Mouse (Mus musculus) embryonic fibroblast, embryonic 13.5 days (primary cell): Measurements from ENCODE around the gene Gpr87. TPM values are rescaled to one million over a fixed set of nuclear protein-coding genes. Genes with fewer than 3 reads are reported as not detected.

Experiments
- H3K27ac ChIP-seq: 2 replicates; pipeline ENCODE4 v1.5.1; 2012; ENCODE audit warnings: low read length, control low read depth, inconsistent platforms; ENCODE audit not compliant: insufficient read depth
- H3K4me1 ChIP-seq: 2 replicates; pipeline ENCODE4 v1.6.1; 2011; ENCODE audit warnings: low read length; ENCODE audit not compliant: control insufficient read depth, insufficient read depth
- H3K4me3 ChIP-seq: 2 replicates; pipeline ENCODE4 v1.5.1; 2011; ENCODE audit warnings: mild to moderate bottlenecking, control low read depth, low read length; ENCODE audit not compliant: insufficient read depth
- CTCF ChIP-seq: IDR thresholded peaks from 2 replicates; pipeline ENCODE4 v1.5.1; 2011; ENCODE audit warnings: mild to moderate bottlenecking, control low read depth, low read length, moderate library complexity, borderline replicate concordance; ENCODE audit not compliant: insufficient read depth
- POLR2A ChIP-seq: IDR thresholded peaks from 2 replicates; pipeline ENCODE4 v1.6.1; 2011; ENCODE audit warnings: low read depth, mild to moderate bottlenecking, control low read depth, low read length, moderate library complexity
- polyA plus RNA-seq: library from polyadenylated mRNA; stranded (reverse); fragments of >200 nt; gene quantifications from 2 replicates; pipeline ENCODE4 v1.2.4, GENCODE M21; 2011; ENCODE audit warnings: low read depth; ENCODE audit not compliant: missing spikeins, insufficient read length

Gpr87 gene
- polyA plus RNA-seq, 1 experiment: not detected

- no peak overlapping the region for H3K27ac ChIP-seq
- TF ChIP-seq CTCF: no peak
- TF ChIP-seq POLR2A: no peak
- H3K4me1 ChIP-seq: no peaks in the 10 kb centered on the region
- H3K4me3 ChIP-seq: no peak overlapping the region
These were observed 805 bp downstream of the Gpr87 start for GRCm38 (mm10) chr3:59194099-59194498.

DNA sequence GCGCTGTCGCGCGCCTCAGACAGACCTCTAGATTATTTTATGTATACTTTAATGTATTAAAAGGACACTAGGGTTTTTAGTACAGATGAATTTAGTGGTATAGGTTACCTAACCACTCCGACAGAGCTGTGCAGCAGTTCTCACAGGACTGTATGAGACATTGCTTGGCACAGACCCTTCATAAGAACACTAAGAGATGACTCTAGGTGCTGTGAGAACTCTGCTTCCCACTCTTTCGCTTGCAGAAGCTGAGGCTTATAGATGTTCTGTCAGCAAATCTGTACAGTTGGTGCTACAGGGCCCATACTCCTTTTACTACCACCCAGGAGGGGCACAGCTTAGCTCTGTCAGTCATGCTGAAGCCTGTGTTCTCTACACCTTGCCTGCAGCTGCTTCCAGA is 3.2 kb downstream of the Gpr87 start:
- no peak for TF ChIP-seq CTCF
- no peak for TF ChIP-seq POLR2A

DNA sequence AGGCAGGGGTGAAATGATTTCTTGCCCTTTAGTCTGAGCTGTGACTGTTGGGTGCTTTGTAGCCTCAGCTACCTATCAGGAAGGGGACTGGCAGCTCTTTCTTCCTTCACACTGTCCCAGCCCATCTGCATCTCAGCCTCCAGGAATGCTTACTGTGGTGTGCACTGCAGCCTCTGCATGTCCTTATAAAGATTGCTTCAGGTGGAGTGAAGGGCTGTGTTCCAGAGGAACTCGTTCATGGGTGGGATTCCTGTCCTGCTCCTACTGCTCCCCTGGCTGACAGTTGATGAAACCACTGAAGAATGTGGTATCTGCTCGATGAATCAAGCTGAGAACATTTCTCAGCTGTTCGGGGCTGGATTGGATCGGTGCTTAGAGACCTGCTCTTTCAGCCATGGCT is 7.6 kb downstream of the Gpr87 start:
- H3K27ac ChIP-seq: no peak overlapping the region
- H3K4me1 ChIP-seq: no peaks in the 10 kb centered on the region
- TF ChIP-seq CTCF: no peak
- no peak overlapping the region for H3K4me3 ChIP-seq

More for the DNA sequence above, 3.2 kb downstream of the Gpr87 start:
- Histone ChIP-seq H3K4me3 (no peak overlapping the region), H3K27ac (no peak overlapping the region), H3K4me1 (no peaks in the 10 kb centered on the region)

DNA sequence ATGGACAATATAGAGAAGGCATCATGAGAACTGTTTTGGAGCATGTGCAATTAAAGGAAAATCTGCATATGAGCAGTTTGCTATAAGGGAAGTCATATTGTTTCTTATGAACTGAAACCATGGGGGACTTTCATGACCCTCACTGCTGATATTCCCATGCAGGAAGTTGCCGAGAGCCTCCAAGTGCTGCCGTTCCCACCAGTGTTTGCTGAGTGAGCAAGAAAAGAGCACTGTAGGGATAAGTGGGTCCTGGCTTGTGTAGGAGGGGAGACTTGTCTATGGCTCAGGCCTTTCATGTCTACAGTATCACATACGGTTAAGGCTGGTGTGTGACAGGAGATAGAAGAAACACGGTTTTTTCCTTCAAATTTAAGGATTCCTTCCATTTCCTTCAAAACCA is 9.2 kb downstream of the Gpr87 start:
- H3K27ac ChIP-seq: no peak overlapping the region
- TF ChIP-seq POLR2A: no peak
- TF ChIP-seq CTCF: no peak

GRCm38 (mm10) chr3:59182129-59182528 is 12.8 kb downstream of the Gpr87 start:
- no peak for TF ChIP-seq CTCF
- TF ChIP-seq POLR2A: no peak
- no peaks in the 10 kb centered on the region for H3K4me1 ChIP-seq
- H3K27ac ChIP-seq: no peak overlapping the region
- no peak overlapping the region for H3K4me3 ChIP-seq

More for the DNA sequence above, 9.2 kb downstream of the Gpr87 start:
- H3K4me1 ChIP-seq: no peaks in the 10 kb centered on the region
- no peak overlapping the region for H3K4me3 ChIP-seq

- TF ChIP-seq POLR2A (no peak), CTCF (no peak)
These were observed 13.8 kb downstream of the Gpr87 start for GRCm38 (mm10) chr3:59181134-59181533.

DNA sequence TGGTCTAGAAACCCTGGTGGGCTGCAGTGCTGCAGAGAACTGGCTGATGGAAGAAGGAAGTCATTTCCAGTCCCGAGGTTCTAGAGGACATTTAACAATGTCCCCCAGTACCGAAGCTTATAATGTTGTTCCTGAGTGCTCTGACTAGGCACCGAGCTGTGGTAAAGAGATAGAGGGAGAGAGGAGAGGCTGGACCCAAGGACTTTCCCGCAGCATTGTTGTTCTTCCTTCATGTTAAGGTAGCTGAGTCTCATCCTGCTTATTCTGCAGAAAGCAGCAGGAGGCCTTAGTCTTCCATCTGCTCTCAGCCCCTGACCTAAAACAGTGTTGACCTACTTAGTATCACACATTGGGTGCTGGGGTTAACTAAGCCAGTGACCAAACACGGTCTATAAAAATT is 18.0 kb downstream of the Gpr87 start:
- no peak overlapping the region for H3K27ac ChIP-seq
- TF ChIP-seq CTCF (no peak), POLR2A (no peak)
- no peaks in the 10 kb centered on the region for H3K4me1 ChIP-seq
- no peak overlapping the region for H3K4me3 ChIP-seq

More at GRCm38 (mm10) chr3:59181134-59181533, 13.8 kb downstream of the Gpr87 start:
- no peaks in the 10 kb centered on the region for H3K4me1 ChIP-seq
- H3K27ac ChIP-seq: no peak overlapping the region
- no peak overlapping the region for H3K4me3 ChIP-seq

GRCm38 (mm10) chr3:59175234-59175633 is 19.7 kb downstream of the Gpr87 start:
- Histone ChIP-seq H3K4me3 (no peak overlapping the region), H3K4me1 (no peaks in the 10 kb centered on the region), H3K27ac (no peak overlapping the region)
- peak; percentile 56; the same call in 1 of the 2 replicates for TF ChIP-seq CTCF
- no peak for TF ChIP-seq POLR2A

DNA sequence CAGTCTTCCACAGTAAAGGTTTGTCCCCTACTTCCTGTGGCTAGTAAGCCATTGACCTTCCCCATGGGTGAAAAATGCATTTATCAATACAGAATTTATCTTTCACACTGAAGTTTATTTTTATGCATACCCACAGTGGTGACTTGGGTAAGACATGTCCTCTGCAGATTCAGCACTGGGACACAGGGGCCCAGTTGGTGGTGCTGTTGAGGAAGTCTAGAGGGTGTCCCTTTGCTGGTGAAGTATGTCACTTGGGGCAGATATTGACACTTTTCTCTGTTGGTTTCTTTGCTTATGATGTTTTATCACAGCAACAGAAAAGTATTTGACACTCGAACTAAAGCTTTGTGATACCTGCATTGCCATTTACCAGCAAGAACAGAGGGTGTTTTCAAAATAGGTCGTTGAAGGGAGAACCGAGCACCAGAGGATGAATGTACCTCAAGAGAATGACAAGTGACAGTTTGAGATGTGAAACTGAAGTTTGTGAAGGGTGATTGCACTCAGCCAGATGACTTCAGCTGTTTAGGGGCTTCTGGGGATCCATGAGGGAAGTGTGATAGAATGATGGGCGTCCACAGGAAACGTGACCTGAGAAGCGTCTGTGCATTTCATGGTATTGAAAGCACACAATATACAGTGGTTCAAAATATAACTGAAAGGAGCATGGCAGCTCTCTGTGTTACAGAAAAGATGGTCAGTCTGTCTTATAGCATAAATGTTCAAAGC is 20.3 kb downstream of the Gpr87 start:
- Histone ChIP-seq H3K27ac (no peak overlapping the region), H3K4me1 (no peaks in the 10 kb centered on the region), H3K4me3 (no peak overlapping the region)
- TF ChIP-seq CTCF: no peak
- no peak for TF ChIP-seq POLR2A

DNA sequence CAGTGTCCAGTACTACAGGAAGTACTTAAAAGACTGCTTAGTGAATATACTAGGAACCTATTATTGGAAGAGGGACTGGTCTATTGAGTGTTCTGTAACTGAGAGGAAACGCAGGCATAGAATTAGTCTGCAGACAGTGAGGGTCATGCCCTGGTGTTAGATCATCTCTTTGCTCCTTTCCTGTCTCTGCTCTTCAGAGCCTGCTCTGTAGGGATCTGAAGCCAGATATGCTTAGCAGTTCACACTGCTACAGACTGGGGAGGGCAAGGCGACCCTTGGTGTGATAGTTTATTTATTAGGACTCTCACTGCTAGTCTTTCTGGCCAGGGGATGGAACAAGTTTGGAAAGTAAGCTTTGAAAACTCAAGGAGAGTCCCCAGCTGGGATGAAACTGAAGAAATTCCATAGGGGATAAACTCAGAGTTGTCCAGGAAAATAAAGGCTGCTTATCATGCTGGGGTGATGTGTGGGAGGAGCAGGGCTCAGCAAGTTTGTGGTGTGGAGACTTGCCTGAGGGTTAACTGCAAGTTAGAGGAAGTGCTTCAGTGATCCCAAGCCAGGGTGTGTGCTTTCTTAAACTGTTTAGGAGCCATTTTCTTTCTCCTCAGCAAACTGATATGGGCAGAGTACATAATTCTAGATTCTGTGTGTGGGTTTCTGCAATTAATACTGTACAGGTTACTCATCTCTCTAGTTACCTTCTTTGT is 24.8 kb downstream of the Gpr87 start:
- no peaks in the 10 kb centered on the region for H3K4me1 ChIP-seq
- no peak overlapping the region for H3K4me3 ChIP-seq
- no peak overlapping the region for H3K27ac ChIP-seq
- TF ChIP-seq CTCF (no peak), POLR2A (no peak)
